Mouse (Mus musculus): ENCODE results near the gene Phkg2. TPM values are rescaled to one million over a fixed set of nuclear protein-coding genes. Genes with fewer than 3 reads are reported as not detected.
"Not testable (repeated sequence)": the region's sequence is repeated elsewhere in the genome, so short reads cannot be mapped to it uniquely, and the experiment has no call there.

Phkg2 gene
- total RNA-seq, 2 experiments from 2014 or later: 8.2 to 9.4 TPM

- DNase-seq: no peak
These were observed 29.8 kb downstream of the Phkg2 start for GRCm38 (mm10) chr7:127602903-127603302.

DNA sequence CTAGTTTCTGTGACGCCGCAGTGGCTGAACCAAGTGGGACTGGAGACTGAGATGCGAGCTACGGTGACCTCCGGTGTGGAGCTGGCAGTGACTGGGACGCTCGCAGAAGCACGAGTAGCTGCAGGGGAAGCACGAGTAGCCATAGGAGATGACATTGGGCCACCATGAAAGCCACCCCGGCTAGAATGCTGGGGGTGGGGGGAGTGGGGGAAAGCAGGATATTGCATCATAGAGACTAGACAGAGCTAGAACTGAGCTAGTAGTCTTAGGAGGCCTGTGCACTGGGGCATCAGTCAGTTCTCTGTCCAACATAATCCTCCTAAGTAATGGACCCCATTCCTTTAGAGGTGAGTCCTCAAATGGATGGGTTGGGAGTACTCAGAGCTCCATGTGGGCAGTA is 31.1 kb downstream of the Phkg2 start:
- DNase-seq: no peak

DNA sequence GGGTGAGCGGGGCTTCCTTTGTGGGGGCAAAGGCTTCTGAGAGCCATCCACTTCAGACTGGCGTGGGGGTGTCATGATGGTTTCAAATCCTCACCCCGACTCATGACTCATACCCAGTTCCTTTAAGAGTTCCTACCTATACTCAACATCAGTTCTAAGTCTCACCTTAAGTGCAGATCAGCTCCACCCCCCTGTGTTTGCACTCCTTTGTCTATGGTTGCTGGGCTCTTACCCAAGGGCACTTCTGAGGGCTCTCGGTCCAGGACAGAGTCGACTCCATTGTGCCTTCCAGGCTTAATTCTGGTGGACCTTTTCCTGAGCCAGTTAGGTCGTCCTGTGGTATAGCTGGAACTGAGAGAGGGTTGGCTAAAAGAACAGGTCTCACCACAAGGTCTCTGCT is 34.0 kb downstream of the Phkg2 start:
- no peak for DNase-seq

GRCm38 (mm10) chr7:127611011-127611410 is 37.9 kb downstream of the Phkg2 start:
- DNase-seq: no peak

DNA sequence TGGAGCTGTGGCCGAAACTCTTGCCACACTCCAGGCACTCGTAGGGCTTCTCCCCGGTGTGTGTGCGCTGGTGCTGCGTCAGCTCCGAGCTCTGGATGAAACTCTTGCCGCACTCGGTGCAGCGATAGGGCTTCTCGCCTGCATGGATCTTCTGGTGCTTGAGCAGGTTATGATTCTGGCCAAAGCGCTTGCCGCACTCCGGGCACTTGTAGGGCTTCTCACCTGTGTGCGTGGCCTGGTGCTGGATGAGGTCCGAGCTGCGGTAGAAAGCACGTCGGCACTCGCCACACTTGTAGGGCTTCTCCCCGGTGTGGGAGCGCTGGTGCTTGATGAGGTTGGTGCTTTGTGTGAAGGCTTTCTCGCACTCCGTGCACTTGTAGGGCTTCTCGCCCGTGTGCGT is 38.4 kb downstream of the Phkg2 start:
- DNase-seq: no peak

- DNase-seq: no peak
These were observed 40.4 kb downstream of the Phkg2 start for GRCm38 (mm10) chr7:127613501-127613900.

DNA sequence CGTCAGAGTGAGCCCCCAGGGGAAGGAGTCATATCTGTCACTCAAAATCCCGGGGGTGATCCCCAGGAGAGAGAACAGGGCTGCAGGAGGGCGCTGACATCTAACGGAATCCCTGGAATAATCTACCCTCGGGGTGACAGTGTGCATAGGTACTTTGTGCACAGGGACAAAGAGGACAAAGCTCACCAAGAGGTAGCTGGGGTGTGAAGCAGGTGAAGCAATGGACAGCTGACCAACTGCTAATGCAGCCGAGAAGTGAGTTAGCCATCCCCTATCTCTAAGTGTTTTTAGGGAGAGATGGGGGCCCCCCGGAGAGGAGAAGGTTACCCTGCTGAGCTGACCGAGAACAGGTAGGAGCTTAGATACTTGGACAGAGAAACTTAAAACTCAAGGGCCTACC is 41.0 kb downstream of the Phkg2 start:
- no peak for DNase-seq

DNA sequence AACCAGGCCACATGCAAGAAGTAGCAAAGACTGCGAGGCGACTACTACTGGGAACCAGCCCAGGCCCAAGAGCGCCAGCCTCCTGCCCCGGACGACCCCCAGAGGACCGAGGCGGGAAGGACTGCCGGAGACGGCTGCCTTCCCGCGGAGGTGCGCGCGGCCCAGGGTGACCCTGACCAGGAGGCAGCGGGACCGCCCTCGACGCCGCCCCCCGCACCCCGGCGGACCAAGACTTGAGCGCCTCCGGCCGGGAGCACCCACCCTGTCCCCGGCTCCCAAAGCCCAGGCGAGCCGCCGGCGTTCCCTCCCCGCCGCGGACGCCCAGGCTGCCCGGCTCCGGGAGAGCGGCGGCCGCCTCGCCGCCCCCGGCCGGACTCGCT is 41.4 kb downstream of the Phkg2 start:
- peak; percentile 54 for DNase-seq

DNA sequence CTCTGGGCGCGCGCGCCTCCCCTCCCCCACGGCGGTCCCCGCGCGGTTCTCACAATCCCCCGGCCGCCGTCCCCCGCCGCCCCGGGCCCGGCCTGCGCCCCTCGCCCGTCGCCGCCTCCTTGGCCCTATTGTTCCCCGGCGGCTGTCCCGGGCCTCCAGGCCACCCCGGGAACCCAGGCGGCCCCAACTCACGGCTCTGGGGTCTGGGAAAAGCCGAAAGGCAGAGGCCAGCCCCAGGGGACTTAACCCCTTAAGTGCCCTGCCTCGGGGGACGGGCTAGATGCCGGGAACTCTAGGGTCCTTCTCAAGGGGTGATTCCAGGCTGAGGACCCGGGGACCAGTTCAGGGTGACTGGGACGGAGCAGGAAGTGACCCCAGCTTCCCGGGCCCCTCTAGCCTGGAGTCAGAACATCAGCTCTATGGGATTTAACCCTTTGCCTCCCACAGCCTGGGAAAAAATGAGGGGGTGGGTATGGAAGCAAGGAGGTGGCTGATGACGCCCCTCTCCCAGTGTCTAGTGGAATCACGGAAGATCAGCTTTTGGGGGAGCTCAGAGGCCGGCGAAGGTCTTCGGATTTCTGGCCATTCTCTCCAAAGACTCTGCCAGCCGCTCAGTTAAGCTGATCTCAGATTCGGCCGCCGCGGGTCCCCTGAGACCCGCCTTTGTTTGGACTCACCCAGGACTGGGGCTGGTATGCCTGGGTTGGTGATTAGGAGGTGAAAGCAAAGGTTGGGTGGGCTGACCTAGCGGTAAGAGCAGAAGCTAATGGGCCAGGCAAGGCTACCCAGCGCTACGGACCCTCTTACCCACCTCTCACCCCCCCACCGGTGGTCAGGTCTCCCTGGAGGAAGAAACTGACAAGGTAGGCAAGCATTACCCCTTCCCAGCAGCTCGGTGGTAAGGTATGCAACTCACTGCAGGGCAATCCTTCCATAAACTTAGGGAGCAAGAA is 42.0 kb downstream of the Phkg2 start, which contains the start of gene Zfp629:
TSS of gene Zfp629 (minus strand) at position 907 of the 953 bp plus-strand sequence.
- peak; percentile 68 for DNase-seq

DNA sequence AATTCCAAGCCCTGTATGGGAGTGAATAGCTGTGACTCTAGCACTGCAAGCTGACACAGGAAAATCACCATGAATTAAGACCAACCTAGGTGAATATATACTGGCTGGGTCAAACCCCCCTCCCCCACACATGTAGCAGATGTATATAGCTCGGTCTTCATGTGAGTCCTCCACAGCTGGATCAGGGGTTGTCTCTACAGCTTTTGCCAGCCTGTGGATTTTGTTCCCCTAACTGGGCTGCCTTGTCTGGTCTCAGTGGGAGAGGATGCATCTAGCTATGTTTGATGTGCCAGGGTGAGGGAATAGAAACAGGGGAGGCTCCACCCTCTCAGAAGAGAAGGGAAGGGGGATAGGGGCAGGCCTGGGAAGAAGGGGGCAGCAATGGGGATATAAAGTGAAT is 43.2 kb downstream of the Phkg2 start:
- no peak for DNase-seq

DNA sequence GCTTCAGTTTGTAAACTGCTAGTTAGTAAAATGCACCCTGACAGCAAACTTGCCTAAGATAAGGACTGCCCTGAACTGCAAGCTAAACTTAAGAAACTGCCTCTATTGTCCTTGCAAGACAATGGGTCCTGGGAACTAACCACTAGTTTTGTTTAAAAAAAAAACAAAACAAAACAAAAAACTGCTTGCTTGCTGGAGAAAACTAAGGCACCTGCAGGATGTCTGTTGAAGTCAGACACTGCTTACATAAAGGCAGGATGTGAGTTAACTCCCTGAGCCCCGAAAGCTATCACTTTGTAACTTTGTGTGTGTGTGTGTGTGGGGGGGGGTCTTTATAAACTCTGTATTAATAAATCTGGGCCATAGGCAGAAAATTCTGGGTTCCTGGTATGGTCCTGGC is 43.7 kb downstream of the Phkg2 start:
- DNase-seq: no peak

GRCm38 (mm10) chr7:127617962-127618361 is 44.8 kb downstream of the Phkg2 start:
- no peak for DNase-seq

DNA sequence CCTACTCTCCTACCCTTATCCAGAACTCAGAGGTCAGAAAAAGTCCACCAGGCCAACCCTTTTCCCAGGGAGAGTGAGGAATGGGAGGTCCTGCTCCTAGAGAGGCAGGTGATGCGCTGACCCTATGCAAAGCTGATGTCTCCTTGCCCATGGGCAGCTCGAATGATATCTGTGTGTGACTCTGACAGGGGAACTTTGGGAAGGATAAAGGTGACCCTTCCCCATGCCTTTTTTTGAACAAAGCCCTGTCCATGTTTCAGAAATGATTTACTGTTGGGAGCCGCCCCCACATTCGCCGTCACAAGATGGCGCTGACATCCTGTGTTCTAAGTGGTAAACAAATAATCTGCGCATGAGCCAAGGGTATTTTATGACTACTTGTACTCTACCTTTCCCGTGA is 45.3 kb downstream of the Phkg2 start:
- not testable (repeated sequence) for DNase-seq

GRCm38 (mm10) chr7:127626039-127626438 is 52.9 kb downstream of the Phkg2 start:
- no peak for DNase-seq

- no peak for DNase-seq
These were observed 53.3 kb downstream of the Phkg2 start for GRCm38 (mm10) chr7:127626471-127626870.

GRCm38 (mm10) chr7:127628646-127629045 is 55.5 kb downstream of the Phkg2 start:
- no peak for DNase-seq

GRCm38 (mm10) chr7:127631416-127631815 is 58.3 kb downstream of the Phkg2 start:
- DNase-seq: no peak

Other genes starting within 250 kb of the Phkg2 start
- 10 to 100 TPM; 27.0 to 28.4 TPM for gene Zfp768, start 227.8 kb upstream of the Phkg2 start, total RNA-seq (2021)
- 1 to 10 TPM; 2.9 to 3.0 TPM for gene Zfp747, start 197.3 kb upstream of the Phkg2 start, total RNA-seq (2021)
- 1 to 10 TPM; 1.5 TPM for gene 9130019O22Rik, start 186.2 kb upstream of the Phkg2 start, total RNA-seq (2021)
- gene E430018J23Rik, start 179.7 kb upstream of the Phkg2 start, total RNA-seq (2021): 1 to 10 TPM; 1.7 to 1.8 TPM
- gene Zfp764, start 166.5 kb upstream of the Phkg2 start, total RNA-seq (2021): 1 to 10 TPM; 1.7 TPM
- 1 to 10 TPM; 2.0 to 2.7 TPM for gene Zfp688, start 151.3 kb upstream of the Phkg2 start, total RNA-seq (2021)
- gene Zfp689, start 124.2 kb upstream of the Phkg2 start, total RNA-seq (2021): 1 to 10 TPM in 1 of 2 experiments, under 1 TPM in 1; 0.67 to 1.0 TPM
- 10 to 100 TPM; 17.3 to 17.7 TPM for gene Prr14, start 113.7 kb upstream of the Phkg2 start, total RNA-seq (2021)
- gene Fbrs, start 94.1 kb upstream of the Phkg2 start, total RNA-seq (2021): 10 to 100 TPM; 15.8 to 16.8 TPM
- gene Srcap, start 61.4 kb upstream of the Phkg2 start, total RNA-seq (2021): 10 to 100 TPM; 46.1 to 47.6 TPM
- 1 to 10 TPM; 4.7 to 5.2 TPM for gene Gm42715, start 53.8 kb upstream of the Phkg2 start, total RNA-seq (2021)
- gene Tmem265, start 11.9 kb upstream of the Phkg2 start, total RNA-seq (2021): not detected
- 1 to 10 TPM; 2.1 to 4.5 TPM for gene Ccdc189, start 15.3 kb downstream of the Phkg2 start, total RNA-seq (2021)
- 10 to 100 TPM; 29.4 to 30.0 TPM for gene Rnf40, start 15.4 kb downstream of the Phkg2 start, total RNA-seq (2021)
- gene Zfp629, start 42.5 kb downstream of the Phkg2 start, total RNA-seq (2021): 1 to 10 TPM; 8.4 to 9.4 TPM
- 10 to 100 TPM; 41.2 to 41.7 TPM for gene Bcl7c, start 135.6 kb downstream of the Phkg2 start, total RNA-seq (2021)
- gene Ctf1, start 139.4 kb downstream of the Phkg2 start, total RNA-seq (2021): 10 to 100 TPM; 13.8 to 15.1 TPM
- gene Ctf2, start 158.8 kb downstream of the Phkg2 start, total RNA-seq (2021): not detected
- gene Fbxl19, start 171.2 kb downstream of the Phkg2 start, total RNA-seq (2021): 1 to 10 TPM; 1.9 to 2.4 TPM
- 1 to 10 TPM; 8.9 to 9.5 TPM for gene Orai3, start 196.5 kb downstream of the Phkg2 start, total RNA-seq (2021)
- 10 to 100 TPM; 15.0 to 15.4 TPM for gene Setd1a, start 203.3 kb downstream of the Phkg2 start, total RNA-seq (2021)
- 1 to 10 TPM; 2.4 to 2.5 TPM for gene Gm49388, start 212.3 kb downstream of the Phkg2 start, total RNA-seq (2021)
- gene Hsd3b7, start 227.3 kb downstream of the Phkg2 start, total RNA-seq (2021): 1 to 10 TPM; 4.4 to 9.1 TPM

Data from gastrocnemius, postnatal 25 days (tissue).